Mouse (Mus musculus): ENCODE measurements around the gene Il27ra.

The Il27ra gene

GRCm38 (mm10) chr8:84042066-84042947, at the start of gene Il27ra:
TSS of gene Il27ra (minus strand) at chr8:84042589.
- DNase-seq (ENCODE audit: low spot score), result peak; percentile 60

GRCm38 (mm10) chr8:84090585-84090984, 48.2 kb upstream of the Il27ra start:
- DNase-seq (ENCODE audit: low spot score), result no peak

GRCm38 (mm10) chr8:84089277-84089676, 46.9 kb upstream of the Il27ra start:
- DNase-seq (ENCODE audit: low spot score), result no peak

- DNase-seq (ENCODE audit: low spot score), result no peak
Observed at GRCm38 (mm10) chr8:84087821-84088220, 45.4 kb upstream of the Il27ra start.

- no peak for DNase-seq (ENCODE audit: low spot score)
Observed at GRCm38 (mm10) chr8:84087156-84087555, 44.8 kb upstream of the Il27ra start.

DNA sequence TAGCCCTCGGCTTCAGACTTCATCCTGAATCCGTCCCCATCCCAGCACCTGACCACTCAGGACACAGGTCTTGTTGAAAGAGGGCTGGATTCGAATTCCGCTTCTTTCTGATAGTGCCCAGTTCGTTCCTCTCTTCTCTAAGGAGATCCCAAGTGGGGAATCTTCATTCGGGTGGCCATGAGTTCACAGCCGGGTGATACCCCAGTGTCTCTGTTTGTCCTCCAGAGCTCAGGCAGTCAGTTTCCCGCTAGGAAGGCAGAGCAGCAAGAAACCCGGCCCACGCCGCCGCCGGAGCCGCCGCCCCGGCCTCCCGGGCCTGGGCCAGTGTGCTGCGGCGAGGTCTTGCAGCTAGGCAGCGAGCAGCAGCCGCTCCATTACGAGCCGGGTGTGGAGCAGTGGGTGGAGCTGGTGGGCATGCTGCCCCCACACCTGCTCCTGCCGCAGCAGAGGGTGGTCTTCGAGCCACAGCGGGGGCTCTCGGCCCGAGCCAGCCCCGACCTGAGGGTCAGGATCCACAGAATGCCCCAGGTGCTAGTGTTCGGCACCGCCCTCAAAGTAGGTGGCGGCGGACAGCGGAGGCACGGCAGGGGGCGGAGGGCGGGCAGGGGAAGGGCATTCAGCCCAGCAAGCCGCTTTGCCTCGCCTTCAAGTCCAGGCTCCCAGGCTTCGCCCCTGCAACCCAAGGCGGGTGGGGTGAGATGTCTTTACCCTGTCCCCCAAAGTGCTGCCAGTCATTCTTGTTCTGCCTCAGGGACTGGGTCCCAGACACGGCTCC, 42.1 kb upstream of the Il27ra start:
- DNase-seq (ENCODE audit: low spot score), result no peak

- no peak for DNase-seq (ENCODE audit: low spot score)
Observed at GRCm38 (mm10) chr8:84083829-84084241, 41.4 kb upstream of the Il27ra start.

GRCm38 (mm10) chr8:84079206-84079605, 36.8 kb upstream of the Il27ra start:
- DNase-seq (ENCODE audit: low spot score), result no peak

GRCm38 (mm10) chr8:84076849-84077248, 34.5 kb upstream of the Il27ra start:
- DNase-seq (ENCODE audit: low spot score), result no peak

GRCm38 (mm10) chr8:84076412-84076811, 34.0 kb upstream of the Il27ra start:
- DNase-seq (ENCODE audit: low spot score), result no peak

GRCm38 (mm10) chr8:84073230-84073976, 31.0 kb upstream of the Il27ra start:
- DNase-seq (ENCODE audit: low spot score), result no peak

DNA sequence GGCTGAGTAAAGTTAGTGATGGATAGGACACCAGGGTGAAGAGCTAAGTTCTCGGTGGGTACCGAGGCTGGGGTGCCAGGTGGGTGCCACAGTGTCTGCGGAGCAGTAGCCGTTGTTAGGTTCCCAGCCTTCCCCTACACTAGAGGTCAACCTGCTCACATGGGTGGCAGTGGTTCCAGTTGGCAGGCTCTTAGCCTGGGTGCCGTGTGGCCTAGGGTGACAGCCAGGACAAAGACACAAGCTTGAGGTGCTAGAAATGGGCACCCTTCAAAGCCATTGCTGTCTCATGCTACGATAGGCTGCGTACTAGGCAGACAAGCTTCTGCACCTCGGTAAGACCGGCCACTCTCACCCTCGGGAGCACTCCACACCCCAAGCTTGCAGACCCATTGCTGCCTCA, 29.9 kb upstream of the Il27ra start:
- DNase-seq (ENCODE audit: low spot score), result no peak

DNA sequence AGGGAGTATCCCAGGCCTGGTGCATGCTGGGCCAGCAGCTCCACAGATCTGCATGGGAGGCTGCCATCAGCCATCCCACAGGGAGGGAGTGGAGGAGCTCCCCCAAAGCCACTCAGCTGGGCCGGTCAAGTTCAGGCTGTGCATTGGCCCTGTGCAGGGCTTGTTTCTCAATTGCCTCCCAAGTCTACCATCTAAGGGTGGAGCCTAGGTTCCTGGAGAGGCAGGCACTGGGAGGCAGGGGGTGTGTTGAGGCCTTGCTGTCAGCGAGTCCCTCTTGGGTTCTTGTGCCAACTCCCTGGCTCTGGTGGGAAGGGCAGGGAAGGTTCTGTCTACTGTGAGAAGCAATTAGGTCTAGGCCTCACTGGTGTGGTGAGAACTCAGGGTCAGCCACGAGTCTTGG, 29.5 kb upstream of the Il27ra start:
- no peak for DNase-seq (ENCODE audit: low spot score)

- DNase-seq (ENCODE audit: low spot score), result peak; percentile 69
Observed at GRCm38 (mm10) chr8:84070667-84071066, 28.3 kb upstream of the Il27ra start.

- DNase-seq (ENCODE audit: low spot score), result no peak
Observed at GRCm38 (mm10) chr8:84070241-84070640, 27.9 kb upstream of the Il27ra start.

DNA sequence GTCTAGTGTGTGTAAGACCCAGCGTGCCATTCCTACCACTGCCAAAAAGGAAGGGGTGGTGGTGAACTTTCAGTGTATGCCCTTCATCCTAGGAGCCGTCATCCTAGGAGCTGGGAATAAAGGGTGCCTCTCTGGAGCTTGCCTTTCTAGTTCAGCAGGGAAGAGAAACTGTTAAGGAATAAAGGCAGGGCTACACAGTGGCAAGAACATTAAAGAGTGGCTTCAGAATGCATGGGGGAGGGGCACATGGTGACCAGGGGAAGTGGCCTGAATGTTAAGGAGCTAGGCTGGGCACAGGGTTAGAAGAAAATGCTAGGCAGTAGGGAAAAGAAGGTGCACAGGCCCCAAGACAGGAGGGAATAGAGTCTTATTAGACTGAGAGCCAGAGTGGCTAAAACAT, 27.4 kb upstream of the Il27ra start:
- DNase-seq (ENCODE audit: low spot score), result no peak

GRCm38 (mm10) chr8:84069169-84069568, 26.8 kb upstream of the Il27ra start:
- DNase-seq (ENCODE audit: low spot score), result no peak

GRCm38 (mm10) chr8:84068316-84069035, 26.1 kb upstream of the Il27ra start:
- DNase-seq (ENCODE audit: low spot score), result no peak

DNA sequence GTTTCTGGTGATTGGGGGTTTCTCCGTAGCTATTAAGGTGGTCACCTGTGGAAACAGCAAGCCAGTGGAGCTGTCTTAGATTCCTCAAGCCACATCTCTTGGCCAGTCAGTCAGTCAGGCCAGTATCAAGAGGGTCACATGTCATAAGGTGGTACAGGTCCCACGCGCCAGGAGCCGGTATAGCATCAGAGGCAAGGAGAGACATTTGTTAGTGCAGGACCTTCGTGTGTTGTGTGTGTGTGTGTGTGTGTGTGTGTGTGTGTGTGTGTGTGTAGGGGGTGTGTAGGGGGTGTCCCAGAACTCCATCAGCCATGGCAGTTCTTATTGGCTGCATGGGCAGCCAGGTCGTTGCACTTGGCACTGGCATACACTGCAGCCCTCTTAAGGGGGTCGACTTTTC, 25.5 kb upstream of the Il27ra start:
- DNase-seq (ENCODE audit: low spot score), result no peak

GRCm38 (mm10) chr8:84067047-84067573, 24.7 kb upstream of the Il27ra start:
- DNase-seq (ENCODE audit: low spot score), result peak; percentile 95

GRCm38 (mm10) chr8:84066291-84066930, 24.0 kb upstream of the Il27ra start, which contains the start of gene Rfx1:
TSS of gene Rfx1 (plus strand) at chr8:84066834.
- DNase-seq (ENCODE audit: low spot score), result peak; percentile 100

Measured in testis, postnatal 14 days (tissue).